Mouse (Mus musculus) leukemia stem cell, adult 10-12 weeks (primary cell): ENCODE data around the gene Gm6812. TPM values are rescaled to one million over a fixed set of nuclear protein-coding genes. Genes with fewer than 3 reads are reported as not detected.

Experiments used
- polyA plus RNA-seq: library from polyadenylated mRNA; stranded (reverse); fragments of >175 nt; gene quantifications from 2 replicates; pipeline ENCODE4 v1.2.3, GENCODE M21; 2012; ENCODE audit warnings: low replicate concordance

The Gm6812 gene
- not detected in 2 replicates for polyA plus RNA-seq

GRCm38 (mm10) chrX:68892953-68893352, at the start of gene Gm6812:
Gene Gm6812, minus strand, starts transcription at chrX:68893053.

Other genes with a start within 250 kb of the Gm6812 start
- 16.6 and 30.9 TPM in 2 replicates for gene Fmr1, start 214.5 kb downstream of the Gm6812 start, polyA plus RNA-seq
- gene Fmr1nb, start 131.2 kb downstream of the Gm6812 start, polyA plus RNA-seq = not detected in 2 replicates
- 0.49 TPM in 1 of 2 replicates, not detected in the other for gene Gm14698, start 72.0 kb downstream of the Gm6812 start, polyA plus RNA-seq